Mouse (Mus musculus) frontal cortex, postnatal 25 days (tissue): ENCODE measurements around the gene Zfp775.
A peak's percentile ranks its signal among the peaks of the same experiment; 100 is the strongest.

Experiments
- DNase-seq, 2 experiments: peaks; one replicate each; pipeline ENCODE4 v3.0.0; 2022; ENCODE audit warnings: low spot score in 2 of 2

Gene Zfp775

GRCm38 (mm10) chr6:48628808-48629660 is 27.2 kb downstream of the Zfp775 start:
- peak; percentile 34 to 40 for DNase-seq

- no peak for DNase-seq
These were observed 27.8 kb downstream of the Zfp775 start for GRCm38 (mm10) chr6:48629661-48630034.

GRCm38 (mm10) chr6:48630831-48631230 is 29.0 kb downstream of the Zfp775 start:
- no peak for DNase-seq

GRCm38 (mm10) chr6:48635105-48635504 is 33.2 kb downstream of the Zfp775 start:
- no peak for DNase-seq

GRCm38 (mm10) chr6:48636515-48636914 is 34.7 kb downstream of the Zfp775 start:
- DNase-seq: no peak

GRCm38 (mm10) chr6:48637811-48638500 is 36.1 kb downstream of the Zfp775 start:
- no peak for DNase-seq

GRCm38 (mm10) chr6:48638553-48638952 is 36.7 kb downstream of the Zfp775 start:
- no peak for DNase-seq

- DNase-seq: no peak
These were observed 39.5 kb downstream of the Zfp775 start for GRCm38 (mm10) chr6:48641391-48641790.

GRCm38 (mm10) chr6:48642764-48643292 is 41.0 kb downstream of the Zfp775 start:
- no peak for DNase-seq

- DNase-seq: peak; percentile 49 to 54
These were observed 43.9 kb downstream of the Zfp775 start for GRCm38 (mm10) chr6:48645660-48646308.

- no peak for DNase-seq
These were observed 44.4 kb downstream of the Zfp775 start for GRCm38 (mm10) chr6:48646309-48646690.

GRCm38 (mm10) chr6:48646995-48647394 is 45.1 kb downstream of the Zfp775 start, which contains the start of gene Gimap8:
Gene Gimap8 (plus strand): TSS chr6:48647234.
- DNase-seq: no peak

- DNase-seq: no peak
These were observed 45.7 kb downstream of the Zfp775 start for GRCm38 (mm10) chr6:48647611-48648010.

GRCm38 (mm10) chr6:48648779-48649178 is 46.9 kb downstream of the Zfp775 start:
- DNase-seq: no peak

GRCm38 (mm10) chr6:48650041-48650440 is 48.2 kb downstream of the Zfp775 start:
- DNase-seq: no peak

- DNase-seq: no peak
These were observed 56.9 kb downstream of the Zfp775 start for GRCm38 (mm10) chr6:48658721-48659120.

GRCm38 (mm10) chr6:48664750-48665149 is 62.9 kb downstream of the Zfp775 start:
- no peak for DNase-seq

- DNase-seq: no peak
These were observed 63.6 kb downstream of the Zfp775 start for GRCm38 (mm10) chr6:48665471-48665870.

GRCm38 (mm10) chr6:48666159-48666586 is 64.3 kb downstream of the Zfp775 start:
- no peak for DNase-seq

- DNase-seq: no peak
These were observed 66.2 kb downstream of the Zfp775 start for GRCm38 (mm10) chr6:48668022-48668421.

- DNase-seq: no peak
These were observed 67.6 kb downstream of the Zfp775 start for GRCm38 (mm10) chr6:48669446-48669969.
